Mouse (Mus musculus): ENCODE results near the gene Tcf20. TPM values are rescaled to one million over a fixed set of nuclear protein-coding genes. Genes with fewer than 3 reads are reported as not detected.
"Not testable (repeated sequence)": the region's sequence is repeated elsewhere in the genome, so short reads cannot be mapped to it uniquely, and the experiment has no call there.

Tcf20 gene
- polyA plus RNA-seq, 1 experiment from 2014 or later, result 7.3 TPM

DNA sequence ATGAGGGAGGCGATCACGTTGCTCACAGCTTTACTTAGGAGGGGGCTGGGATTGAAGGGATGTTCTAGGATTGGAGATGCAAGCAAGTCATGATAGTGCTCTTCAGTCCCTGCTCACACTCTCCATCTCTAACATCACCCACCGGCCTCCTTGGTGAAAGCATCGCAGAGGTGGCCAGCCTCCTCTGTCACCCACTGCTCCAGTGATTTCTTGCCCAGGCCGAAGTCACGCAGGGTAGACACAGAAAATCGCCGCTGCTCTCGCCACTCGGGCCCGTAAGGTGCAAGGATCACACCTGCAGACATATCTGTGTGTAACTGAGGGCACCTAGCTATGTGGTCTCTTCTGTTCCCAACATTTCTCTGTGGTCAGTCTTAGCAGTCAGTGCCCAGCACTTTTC is 195.1 kb downstream of the Tcf20 start:
- H3K9ac ChIP-seq (replicated peaks; ENCODE audit: low read length), result no peak overlapping the region
- no peaks in the 10 kb centered on the region for H3K36me3 ChIP-seq (ENCODE audit: insufficient read depth, low read length)
- 0 out of 2 replicates have a peak overlapping the region, but pooled peaks have one; percentile 4 for H3K4me2 ChIP-seq (replicated peaks; ENCODE audit: low read depth, low read length)
- H3K9me3 ChIP-seq (ENCODE audit: low read length), result no peaks in the 10 kb centered on the region
- H3K27ac ChIP-seq (ENCODE audit: low read length), result no peak overlapping the region
- no peaks in the 10 kb centered on the region for H3K27me3 ChIP-seq (ENCODE audit: insufficient read depth, low read length)
- H3K4me3 ChIP-seq (ENCODE audit: low read length), result no peak overlapping the region
- WGBS, result 85% methylated on average over 11 of the region's 11 CpGs
- H3K4me1 ChIP-seq (ENCODE audit: insufficient read depth, low read length), result no peaks in the 10 kb centered on the region
- ATAC-seq (ENCODE audit: low FRiP score, low TSS enrichment), result no peak

DNA sequence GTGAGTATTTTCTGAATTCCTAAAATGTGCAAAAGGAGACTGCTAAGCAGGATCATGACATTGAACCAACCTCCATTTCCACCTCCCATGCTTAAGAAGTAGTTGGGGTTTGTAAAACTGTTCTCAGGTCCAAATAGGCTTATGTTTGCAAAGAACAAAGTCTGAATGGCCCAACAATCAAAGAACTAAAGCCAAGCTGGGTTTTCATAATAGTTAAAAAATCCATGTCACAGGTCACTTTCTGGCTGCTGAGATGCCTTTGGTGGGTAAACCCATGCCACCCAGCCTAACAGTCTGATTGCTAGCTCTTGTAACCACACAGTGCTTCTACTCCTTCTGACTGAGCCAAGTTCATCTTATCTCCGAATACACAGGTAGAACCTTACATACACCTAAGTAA is 203.1 kb downstream of the Tcf20 start:
- no peaks in the 10 kb centered on the region for H3K36me3 ChIP-seq (ENCODE audit: insufficient read depth, low read length)
- ATAC-seq (ENCODE audit: low FRiP score, low TSS enrichment), result no peak

DNA sequence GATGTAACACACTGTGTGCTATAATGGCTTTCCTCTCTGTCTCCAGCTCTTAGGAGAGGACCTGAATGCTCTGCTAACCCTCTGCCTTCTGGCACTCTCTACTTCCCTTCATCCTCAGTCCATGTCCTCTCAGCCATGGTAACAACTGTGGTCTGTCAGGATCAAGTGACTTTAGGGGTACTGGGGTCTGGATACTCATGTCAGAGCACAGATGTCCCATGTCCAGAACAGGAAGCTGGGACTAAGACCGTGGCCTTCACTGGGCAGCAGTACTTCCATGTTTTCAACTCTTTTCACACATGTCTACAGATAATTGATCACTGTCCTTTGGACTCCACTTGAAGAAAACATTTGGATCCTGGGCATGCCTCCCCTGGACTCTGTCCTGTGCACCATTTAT is 203.9 kb downstream of the Tcf20 start:
- Histone ChIP-seq H3K4me1 (ENCODE audit: insufficient read depth, low read length) (no peaks in the 10 kb centered on the region), H3K4me3 (ENCODE audit: low read length) (no peak overlapping the region), H3K27me3 (ENCODE audit: insufficient read depth, low read length) (no peaks in the 10 kb centered on the region), H3K27ac (ENCODE audit: low read length) (no peak overlapping the region), H3K9ac (replicated peaks; ENCODE audit: low read length) (no peak overlapping the region), H3K4me2 (replicated peaks; ENCODE audit: low read depth, low read length) (no peak overlapping the region), H3K9me3 (ENCODE audit: low read length) (no peaks in the 10 kb centered on the region), H3K36me3 (ENCODE audit: insufficient read depth, low read length) (no peaks in the 10 kb centered on the region)
- 24% methylated on average over 1 of the region's 1 CpGs for WGBS
- peak; percentile 63 for ATAC-seq (ENCODE audit: low FRiP score, low TSS enrichment)

More for the DNA sequence above, 203.1 kb downstream of the Tcf20 start:
- Histone ChIP-seq H3K4me3 (ENCODE audit: low read length) (no peak overlapping the region), H3K4me2 (replicated peaks; ENCODE audit: low read depth, low read length) (no peak overlapping the region), H3K9me3 (ENCODE audit: low read length) (no peaks in the 10 kb centered on the region), H3K27ac (ENCODE audit: low read length) (no peak overlapping the region), H3K4me1 (ENCODE audit: insufficient read depth, low read length) (no peaks in the 10 kb centered on the region), H3K27me3 (ENCODE audit: insufficient read depth, low read length) (no peaks in the 10 kb centered on the region), H3K9ac (replicated peaks; ENCODE audit: low read length) (no peak overlapping the region)
- WGBS, result 84% methylated on average over 1 of the region's 1 CpGs

DNA sequence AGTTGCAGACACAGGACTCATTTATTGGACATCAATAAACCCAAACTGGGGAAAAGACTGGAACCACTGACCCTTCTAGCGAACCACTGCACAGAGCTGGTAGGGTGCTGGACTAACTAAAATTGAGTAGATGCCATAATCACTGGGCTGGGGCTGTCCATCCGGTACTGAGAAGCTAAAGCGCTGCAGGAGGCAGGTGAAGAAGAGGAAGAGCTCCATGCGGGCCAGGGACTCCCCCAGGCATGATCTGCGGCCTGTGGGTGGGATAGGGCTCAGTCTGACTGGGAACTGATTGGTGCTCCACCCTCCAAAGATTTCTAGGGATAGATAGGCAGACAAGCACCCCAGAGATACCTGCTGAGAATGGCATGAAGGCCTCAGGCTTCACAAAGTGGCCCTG is 209.8 kb downstream of the Tcf20 start:
- not testable (repeated sequence) for H3K27me3 ChIP-seq (ENCODE audit: insufficient read depth, low read length); H3K9me3 ChIP-seq (ENCODE audit: low read length); H3K36me3 ChIP-seq (ENCODE audit: insufficient read depth, low read length); H3K9ac ChIP-seq (replicated peaks; ENCODE audit: low read length); H3K4me2 ChIP-seq (replicated peaks; ENCODE audit: low read depth, low read length); H3K4me1 ChIP-seq (ENCODE audit: insufficient read depth, low read length); ATAC-seq (ENCODE audit: low FRiP score, low TSS enrichment); H3K4me3 ChIP-seq (ENCODE audit: low read length); H3K27ac ChIP-seq (ENCODE audit: low read length)
- WGBS, result 85% methylated on average over 5 of the region's 5 CpGs

DNA sequence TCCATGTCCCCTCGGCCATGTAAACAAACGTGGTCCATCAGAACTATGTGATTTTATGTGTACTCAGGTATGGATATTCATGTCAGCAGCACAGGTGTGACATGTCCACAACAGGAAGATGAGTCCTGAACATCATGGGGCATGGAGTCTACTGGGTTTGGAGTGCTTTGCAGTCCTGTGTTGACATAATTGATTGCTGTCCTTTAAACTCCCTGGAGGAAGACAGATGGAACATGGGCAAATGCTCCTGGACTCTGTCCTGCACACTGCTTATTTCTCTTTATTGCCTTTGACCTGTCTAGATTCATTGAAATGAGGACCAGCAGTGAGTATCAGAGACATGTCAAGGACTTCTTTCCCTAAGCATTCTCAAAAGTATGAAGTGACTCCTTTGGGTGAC is 221.7 kb downstream of the Tcf20 start:
- H3K27ac ChIP-seq (ENCODE audit: low read length), result no peak overlapping the region
- H3K9ac ChIP-seq (replicated peaks; ENCODE audit: low read length), result no peak overlapping the region
- no peaks in the 10 kb centered on the region for H3K4me1 ChIP-seq (ENCODE audit: insufficient read depth, low read length)
- H3K4me3 ChIP-seq (ENCODE audit: low read length), result no peak overlapping the region
- H3K27me3 ChIP-seq (ENCODE audit: insufficient read depth, low read length), result no peaks in the 10 kb centered on the region
- no peaks in the 10 kb centered on the region for H3K36me3 ChIP-seq (ENCODE audit: insufficient read depth, low read length)
- WGBS, result 85% methylated on average over 2 of the region's 2 CpGs
- H3K9me3 ChIP-seq (ENCODE audit: low read length), result no peaks in the 10 kb centered on the region
- no peak for ATAC-seq (ENCODE audit: low FRiP score, low TSS enrichment)
- H3K4me2 ChIP-seq (replicated peaks; ENCODE audit: low read depth, low read length), result no peak overlapping the region

DNA sequence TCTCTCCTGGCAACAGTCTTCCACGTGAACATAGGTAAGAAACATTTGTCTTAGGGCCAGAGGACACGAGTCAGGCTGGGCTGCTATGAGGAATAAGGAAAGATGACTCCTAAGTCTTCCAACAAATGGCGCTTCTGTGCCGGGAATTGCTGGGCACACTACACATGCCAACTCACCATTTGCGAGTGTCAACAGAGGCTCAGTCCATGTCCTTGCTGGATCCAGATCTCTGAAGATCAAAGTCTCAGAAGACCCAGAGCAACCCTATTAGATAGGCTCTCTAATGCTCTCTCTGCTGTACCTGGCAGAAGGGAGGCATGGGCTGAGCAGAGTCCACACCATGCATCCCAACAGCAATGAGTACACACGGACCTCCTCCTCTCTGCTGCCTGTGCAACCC is 222.8 kb downstream of the Tcf20 start:
- WGBS, result 80% methylated on average over 6 of the region's 6 CpGs
- Histone ChIP-seq H3K9me3 (ENCODE audit: low read length) (no peaks in the 10 kb centered on the region), H3K27me3 (ENCODE audit: insufficient read depth, low read length) (no peaks in the 10 kb centered on the region), H3K4me3 (ENCODE audit: low read length) (no peak overlapping the region), H3K9ac (replicated peaks; ENCODE audit: low read length) (no peak overlapping the region), H3K27ac (ENCODE audit: low read length) (no peak overlapping the region), H3K4me2 (replicated peaks; ENCODE audit: low read depth, low read length) (no peak overlapping the region), H3K36me3 (ENCODE audit: insufficient read depth, low read length) (no peaks in the 10 kb centered on the region), H3K4me1 (ENCODE audit: insufficient read depth, low read length) (no peaks in the 10 kb centered on the region)
- no peak for ATAC-seq (ENCODE audit: low FRiP score, low TSS enrichment)

DNA sequence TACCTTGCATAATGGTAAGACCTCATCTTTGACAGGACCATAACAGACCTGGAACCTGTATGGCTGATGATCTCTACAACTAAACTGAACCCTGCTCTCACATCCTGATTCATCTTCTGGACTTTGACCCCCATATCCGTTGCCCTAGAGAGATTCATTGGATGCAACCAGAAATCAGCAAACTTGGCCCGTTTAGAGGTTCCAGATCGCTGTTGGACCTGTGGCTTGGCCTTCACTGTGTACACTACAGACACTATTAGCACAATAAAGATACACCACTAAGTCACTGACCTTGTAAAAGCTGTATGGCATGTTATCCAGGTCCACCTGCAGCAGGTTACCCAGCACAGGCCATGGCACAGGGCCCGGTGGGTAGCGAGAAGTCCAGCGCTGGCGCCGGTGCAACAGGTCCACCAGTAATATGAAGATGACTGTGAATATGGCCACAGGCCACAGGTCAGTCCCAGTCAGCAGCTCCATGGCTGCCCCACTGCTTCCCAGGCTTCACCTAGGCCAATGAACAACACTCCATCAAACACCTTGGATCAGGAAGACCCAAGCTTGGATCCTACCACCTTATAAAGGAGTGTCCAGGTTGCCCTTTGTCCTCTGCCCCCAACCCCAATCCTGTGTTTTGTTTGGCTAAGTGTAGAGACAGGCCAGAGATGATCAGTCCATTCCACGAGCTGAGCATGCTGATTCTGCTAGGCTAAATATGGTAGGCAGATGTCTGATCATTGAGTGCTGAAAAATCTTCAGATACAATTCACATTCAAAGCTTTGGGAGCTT is 223.8 kb downstream of the Tcf20 start, which contains the start of gene Cyp2d40:
Gene Cyp2d40, minus strand, starts transcription at position 553 of the 790 bp plus-strand sequence.
- Histone ChIP-seq H3K36me3 (ENCODE audit: insufficient read depth, low read length) (no peaks in the 10 kb centered on the region), H3K4me2 (replicated peaks; ENCODE audit: low read depth, low read length) (no peak within 1 kb of the TSS), H3K9ac (replicated peaks; ENCODE audit: low read length) (no peak within 1 kb of the TSS), H3K9me3 (ENCODE audit: low read length) (no peaks in the 10 kb centered on the region), H3K4me1 (ENCODE audit: insufficient read depth, low read length) (no peaks in the 10 kb centered on the region), H3K27ac (ENCODE audit: low read length) (no peak within 1 kb of the TSS), H3K27me3 (ENCODE audit: insufficient read depth, low read length) (no peaks in the 10 kb centered on the region), H3K4me3 (ENCODE audit: low read length) (no peak within 1 kb of the TSS)
- 94% methylated on average over 9 of the region's 9 CpGs for WGBS
- ATAC-seq (ENCODE audit: low FRiP score, low TSS enrichment), result no peak

Small RNA genes within 50 kb of the gene (microRNA-seq; reads per million reads assigned to microRNA genes)
- not detected for gene Gm27618
- gene Mir3080, result 18.8 reads per million, percentile 37 among the genes with 10 or more reads in this experiment

Other genes with a start within 250 kb of the Tcf20 start
- gene Cyp2d40, start 223.7 kb downstream of the Tcf20 start, polyA plus RNA-seq (2015; fragmentation: Nextera tagmentation; extraction: Ambion mirVana), result not detected in 2 replicates
- 49.7 and 58.2 TPM in 2 replicates for gene Cyp2d26, start 193.6 kb downstream of the Tcf20 start, polyA plus RNA-seq (2015; fragmentation: Nextera tagmentation; extraction: Ambion mirVana)
- gene Nfam1, start 45.4 kb upstream of the Tcf20 start, polyA plus RNA-seq (2015; fragmentation: Nextera tagmentation; extraction: Ambion mirVana), result 2.6 and 3.3 TPM in 2 replicates
- 67.5 and 70.7 TPM in 2 replicates for gene Serhl, start 101.6 kb upstream of the Tcf20 start, polyA plus RNA-seq (2015; fragmentation: Nextera tagmentation; extraction: Ambion mirVana)
- 67.5 and 69.3 TPM in 2 replicates for gene Rrp7a, start 134.9 kb upstream of the Tcf20 start, polyA plus RNA-seq (2015; fragmentation: Nextera tagmentation; extraction: Ambion mirVana)
- gene Poldip3, start 161.5 kb upstream of the Tcf20 start, polyA plus RNA-seq (2015; fragmentation: Nextera tagmentation; extraction: Ambion mirVana), result 153 and 161 TPM in 2 replicates
- 172 and 202 TPM in 2 replicates for gene Cyb5r3, start 184.7 kb upstream of the Tcf20 start, polyA plus RNA-seq (2015; fragmentation: Nextera tagmentation; extraction: Ambion mirVana)